Mouse (Mus musculus) midbrain, embryonic 11.5 days (tissue): ENCODE measurements at regions not wholly inside any gene's neighbourhood (a gene's known extent, or its start where the extent isn't known, plus 50 kb on each side); places are given as distances from the start of the nearest gene placed in this dataset.
"Not testable (repeated sequence)": the region's sequence is repeated elsewhere in the genome, so short reads cannot be mapped to it uniquely, and the experiment has no call there.

ENCODE experiments used
- ATAC-seq: fragments of 200-750 bp; cut with Nextera tagmentation; 2 replicates; pipeline ENCODE4 v1.8.0; 2017; ENCODE audit warnings: moderate TSS enrichment, moderate library complexity; ENCODE audit not compliant: low FRiP score
- DNase-seq: peaks from one replicate; pipeline ENCODE4 v3.0.0; 2015; ENCODE audit warnings: low spot score; ENCODE audit errors: missing footprints
- H3K27ac ChIP-seq: fragments of 300-500 bp; sonication (generic); 2 replicates; pipeline ENCODE4 v1.5.1; 2014; ENCODE audit warnings: low read depth, low read length
- H3K27me3 ChIP-seq: fragments of 300-500 bp; sonication (generic); 2 replicates; pipeline ENCODE4 v1.6.1; 2014; ENCODE audit warnings: mild to moderate bottlenecking, low read length, moderate library complexity, mixed read lengths; ENCODE audit not compliant: control insufficient read depth, insufficient read depth
- H3K36me3 ChIP-seq: fragments of 300-500 bp; sonication (generic); 2 replicates; pipeline ENCODE4 v1.6.1; 2014; ENCODE audit warnings: mild to moderate bottlenecking, low read length, moderate library complexity, mixed read lengths; ENCODE audit not compliant: control insufficient read depth, insufficient read depth
- H3K4me1 ChIP-seq: fragments of 300-500 bp; sonication (generic); 2 replicates; pipeline ENCODE4 v1.6.1; 2014; ENCODE audit warnings: low read length; ENCODE audit not compliant: control insufficient read depth, insufficient read depth
- H3K4me2 ChIP-seq: fragments of 300-500 bp; sonication (generic); 2 replicates; pipeline ENCODE4 v1.6.1; 2014; ENCODE audit warnings: mild to moderate bottlenecking, moderate library complexity
- H3K4me3 ChIP-seq: fragments of 300-500 bp; sonication (generic); 2 replicates; pipeline ENCODE4 v1.5.1; 2014; ENCODE audit warnings: low read depth, low read length
- H3K9ac ChIP-seq: fragments of 300-500 bp; sonication (generic); 2 replicates; pipeline ENCODE4 v1.6.1; 2014; ENCODE audit warnings: low read length
- H3K9me3 ChIP-seq: fragments of 300-500 bp; sonication (generic); 2 replicates; pipeline ENCODE4 v1.6.1; 2016; ENCODE audit warnings: low read length; ENCODE audit not compliant: control insufficient read depth
- WGBS: fragments of 180-500 bp; shearing (Covaris S2); extraction: QIAGEN DNeasy Blood & Tissue Kit; methylation state at CpG from one replicate; pipeline ENCODE4 v1.1.7; 2014; 5-methylcytosine and 5-hydroxymethylcytosine counted together

GRCm38 (mm10) chr7:125166881-125167351 is 277.6 kb upstream of the Kdm8 start:
- Histone ChIP-seq H3K36me3 (no peaks in the 10 kb centered on the region), H3K4me2 (no peak overlapping the region), H3K27ac (no peak overlapping the region), H3K9me3 (no peaks in the 10 kb centered on the region), H3K4me3 (no peak overlapping the region), H3K27me3 (no peaks in the 10 kb centered on the region), H3K4me1 (no peaks in the 10 kb centered on the region), H3K9ac (no peak overlapping the region)
- DNase-seq = no peak
- WGBS = 90% methylated on average over 19 of the region's 19 CpGs
- ATAC-seq = no peak

- H3K9me3 ChIP-seq = no peaks in the 10 kb centered on the region
- no peak overlapping the region for H3K4me3 ChIP-seq
- no peak overlapping the region for H3K9ac ChIP-seq
- DNase-seq = no peak
- no peak overlapping the region for H3K4me2 ChIP-seq
- 85% methylated on average over 4 of the region's 4 CpGs for WGBS
- H3K27ac ChIP-seq = no peak overlapping the region
- H3K36me3 ChIP-seq = no peaks in the 10 kb centered on the region
- no peaks in the 10 kb centered on the region for H3K4me1 ChIP-seq
- ATAC-seq = no peak
- H3K27me3 ChIP-seq = no peaks in the 10 kb centered on the region
These were observed 276.8 kb upstream of the Kdm8 start for GRCm38 (mm10) chr7:125167666-125168065.

- WGBS = 92% methylated on average over 3 of the region's 3 CpGs
- ATAC-seq (no peak), DNase-seq (no peak)
- Histone ChIP-seq H3K27me3 (no peaks in the 10 kb centered on the region), H3K36me3 (no peaks in the 10 kb centered on the region), H3K9ac (no peak overlapping the region), H3K27ac (no peak overlapping the region), H3K4me3 (no peak overlapping the region), H3K4me1 (no peaks in the 10 kb centered on the region), H3K4me2 (no peak overlapping the region), H3K9me3 (no peaks in the 10 kb centered on the region)
These were observed 262.9 kb upstream of the Kdm8 start for GRCm38 (mm10) chr7:125181548-125181947.

GRCm38 (mm10) chr7:125182266-125182665 is 262.2 kb upstream of the Kdm8 start:
- Histone ChIP-seq H3K9me3 (no peaks in the 10 kb centered on the region), H3K27ac (no peak overlapping the region), H3K27me3 (no peaks in the 10 kb centered on the region), H3K4me2 (no peak overlapping the region), H3K4me1 (no peaks in the 10 kb centered on the region), H3K4me3 (no peak overlapping the region), H3K9ac (no peak overlapping the region), H3K36me3 (no peaks in the 10 kb centered on the region)
- DNase-seq (no peak), ATAC-seq (no peak)
- 93% methylated on average over 4 of the region's 4 CpGs for WGBS

GRCm38 (mm10) chr7:125183011-125183410 is 261.5 kb upstream of the Kdm8 start:
- H3K27me3 ChIP-seq, H3K27ac ChIP-seq, H3K4me3 ChIP-seq, H3K36me3 ChIP-seq, H3K4me1 ChIP-seq, DNase-seq, ATAC-seq, H3K9ac ChIP-seq, H3K9me3 ChIP-seq, H3K4me2 ChIP-seq: not testable (repeated sequence)
- WGBS = 94% methylated on average over 4 of the region's 4 CpGs

GRCm38 (mm10) chr7:125185037-125185679 is 259.3 kb upstream of the Kdm8 start:
- ATAC-seq (no peak), DNase-seq (no peak)
- no peak overlapping the region for H3K4me3 ChIP-seq
- no peaks in the 10 kb centered on the region for H3K9me3 ChIP-seq
- H3K27ac ChIP-seq = no peak overlapping the region
- no peak overlapping the region for H3K4me2 ChIP-seq
- H3K9ac ChIP-seq = no peak overlapping the region
- no peaks in the 10 kb centered on the region for H3K27me3 ChIP-seq
- H3K36me3 ChIP-seq = no peaks in the 10 kb centered on the region
- H3K4me1 ChIP-seq = no peaks in the 10 kb centered on the region
- 85% methylated on average over 13 of the region's 13 CpGs for WGBS

GRCm38 (mm10) chr7:125187011-125187740 is 257.3 kb upstream of the Kdm8 start:
- no peak overlapping the region for H3K27ac ChIP-seq
- ATAC-seq = no peak
- no peaks in the 10 kb centered on the region for H3K36me3 ChIP-seq
- no peak for DNase-seq
- H3K4me1 ChIP-seq = no peaks in the 10 kb centered on the region
- no peaks in the 10 kb centered on the region for H3K9me3 ChIP-seq
- WGBS = 93% methylated on average over 10 of the region's 10 CpGs
- H3K4me3 ChIP-seq = no peak overlapping the region
- H3K9ac ChIP-seq = no peak overlapping the region
- H3K27me3 ChIP-seq = no peaks in the 10 kb centered on the region
- H3K4me2 ChIP-seq = no peak overlapping the region

- ATAC-seq (no peak), DNase-seq (no peak)
- Histone ChIP-seq H3K4me1 (no peaks in the 10 kb centered on the region), H3K9me3 (no peaks in the 10 kb centered on the region), H3K4me2 (no peak overlapping the region), H3K36me3 (no peaks in the 10 kb centered on the region), H3K9ac (no peak overlapping the region), H3K27ac (no peak overlapping the region), H3K4me3 (no peak overlapping the region), H3K27me3 (no peaks in the 10 kb centered on the region)
- WGBS = 82% methylated on average over 5 of the region's 5 CpGs
These were observed 255.5 kb upstream of the Kdm8 start for GRCm38 (mm10) chr7:125188986-125189385.

GRCm38 (mm10) chr7:125190067-125190466 is 254.4 kb upstream of the Kdm8 start:
- Histone ChIP-seq H3K27me3 (no peaks in the 10 kb centered on the region), H3K4me1 (no peaks in the 10 kb centered on the region), H3K9ac (no peak overlapping the region), H3K27ac (no peak overlapping the region), H3K36me3 (no peaks in the 10 kb centered on the region), H3K4me3 (no peak overlapping the region), H3K9me3 (no peaks in the 10 kb centered on the region), H3K4me2 (no peak overlapping the region)
- WGBS = 71% methylated on average over 6 of the region's 6 CpGs
- no peak for ATAC-seq
- no peak for DNase-seq
